Mouse (Mus musculus) adrenal gland, adult 8-10 months (tissue): Measurements from ENCODE around the gene Neurl1a. TPM values are rescaled to one million over a fixed set of nuclear protein-coding genes. Genes with fewer than 3 reads are reported as not detected.
A peak's percentile ranks its signal among the peaks of the same experiment; 100 is the strongest.

Experiments
- DNase-seq: peaks from one replicate; pipeline ENCODE4 v3.0.0; 2022
- total RNA-seq, 4 experiments: library from RNA; stranded (reverse); gene quantifications; 2 replicates each; pipeline ENCODE4 v1.2.4; 2022

Neurl1a gene
- total RNA-seq, 4 experiments from 2014 or later: 16.2 to 26.8 (median 22.2) TPM

GRCm38 (mm10) chr19:47168223-47168622, 10.4 kb upstream of the Neurl1a start:
- no peak for DNase-seq

DNA sequence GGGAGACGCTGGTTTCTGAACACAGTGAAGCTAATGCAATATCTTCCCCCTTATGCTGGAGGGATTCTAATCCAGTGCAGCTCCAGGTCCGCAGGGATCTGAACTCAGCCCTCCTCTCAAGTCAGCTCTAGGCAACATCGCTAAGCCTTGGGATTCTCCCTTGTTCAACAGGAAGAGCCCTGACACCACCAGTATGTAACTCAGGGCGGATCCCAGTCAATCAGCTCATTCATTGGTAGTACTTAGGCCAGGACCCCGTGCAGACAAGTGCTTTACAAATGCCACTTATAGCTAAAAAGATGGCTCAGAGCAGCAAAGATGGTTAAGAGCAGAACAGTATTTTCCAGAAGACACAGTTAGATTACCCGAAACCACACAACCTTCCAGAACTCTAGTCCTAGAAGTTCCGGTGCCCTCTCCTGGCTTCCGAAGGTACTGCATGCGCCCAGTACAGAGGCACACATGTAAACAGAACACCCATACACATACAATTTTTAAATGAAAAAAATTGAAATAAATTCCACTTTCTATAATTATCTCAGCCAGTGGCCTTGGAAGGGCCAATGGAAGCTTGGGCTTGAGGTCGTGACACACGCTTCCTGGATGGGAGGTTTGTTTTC, 9.7 kb upstream of the Neurl1a start:
- peak; percentile 72 for DNase-seq

DNA sequence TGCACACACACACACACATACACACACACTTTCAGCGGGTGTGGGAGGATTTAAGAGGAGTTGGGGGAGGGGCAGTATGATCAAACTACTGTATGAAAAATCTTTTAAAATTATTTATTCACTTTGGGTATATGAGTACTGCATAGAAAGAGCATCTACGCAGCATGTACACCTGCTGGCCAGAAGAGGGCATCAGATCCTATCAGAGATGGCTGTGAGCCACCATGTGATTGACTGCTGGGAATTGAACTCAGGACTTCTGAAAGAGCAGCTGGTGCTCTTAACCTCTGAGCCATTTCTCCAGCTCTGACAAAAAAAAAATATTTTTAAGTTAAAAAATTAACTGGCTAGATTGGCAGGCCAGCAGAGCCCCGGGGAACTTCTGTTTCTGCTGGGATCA, 4.1 kb upstream of the Neurl1a start:
- no peak for DNase-seq

DNA sequence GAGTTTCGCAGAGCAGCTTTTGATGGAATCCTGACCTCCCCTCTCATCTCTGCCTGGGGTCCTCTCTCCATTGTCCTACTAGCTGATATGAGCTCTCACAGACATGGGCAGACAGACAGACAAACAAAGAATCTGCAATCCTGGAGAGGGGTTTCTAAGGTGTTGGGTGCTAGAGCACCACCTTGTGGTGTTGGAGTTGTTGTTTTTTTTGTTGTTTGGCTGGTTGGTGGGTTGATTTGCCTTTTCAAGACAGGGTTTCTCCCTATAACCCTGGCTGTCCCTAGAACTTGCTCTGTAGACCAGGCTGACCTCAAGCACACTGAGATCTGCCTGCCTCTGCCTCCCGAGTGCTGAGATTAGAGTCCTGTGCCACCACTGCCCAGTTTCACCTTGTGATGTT, 3.1 kb upstream of the Neurl1a start:
- no peak for DNase-seq

DNA sequence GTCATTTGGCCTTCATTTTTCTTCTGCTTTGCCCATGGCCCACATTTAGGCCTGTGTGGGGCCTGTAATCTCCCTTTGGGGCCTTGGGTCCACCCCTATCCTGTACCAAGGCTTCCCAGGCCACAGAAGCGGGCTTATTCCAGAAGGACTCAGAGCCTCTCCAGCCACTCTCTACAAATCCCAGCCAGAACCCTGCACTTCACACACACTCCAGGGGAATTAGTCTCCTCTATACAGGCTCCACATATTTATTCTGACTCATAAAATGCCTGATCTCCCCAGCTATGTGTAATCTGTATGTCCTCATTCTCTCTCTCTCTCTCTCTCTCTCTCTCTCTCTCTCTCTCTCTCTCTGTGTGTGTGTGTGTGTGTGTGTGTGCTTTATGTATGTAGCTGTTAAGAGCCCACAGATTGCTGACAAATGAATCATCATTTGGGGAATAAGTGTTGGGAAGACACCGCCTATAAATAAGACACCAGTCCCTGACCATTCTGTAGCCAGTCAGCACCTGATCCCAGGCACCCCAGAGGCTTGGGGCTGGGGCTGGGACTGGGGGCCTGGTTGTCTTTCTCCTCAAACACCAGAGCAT, 1.6 kb upstream of the Neurl1a start:
- no peak for DNase-seq

DNA sequence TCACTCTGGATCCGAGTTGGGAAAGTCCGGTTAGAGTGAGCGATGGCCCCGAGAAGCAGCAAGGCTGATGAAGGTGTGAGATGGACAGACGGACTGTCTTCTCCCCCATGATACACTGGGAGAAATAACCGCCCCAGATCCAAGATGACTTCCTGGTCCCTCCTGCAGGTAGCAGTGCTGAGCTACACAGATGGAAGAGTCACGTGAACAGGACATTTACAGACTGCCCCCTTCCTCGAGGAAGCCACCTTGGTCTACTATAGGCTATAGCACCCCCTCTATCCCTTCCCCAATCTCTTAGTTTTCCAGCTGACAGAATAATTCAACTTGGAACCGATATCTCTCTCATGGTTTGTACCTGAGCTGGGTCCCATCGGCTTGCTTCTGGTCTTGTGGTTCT, 619 bp upstream of the Neurl1a start:
- DNase-seq: no peak

- DNase-seq: no peak
Observed at GRCm38 (mm10) chr19:47179272-47179809, 721 bp downstream of the Neurl1a start.

DNA sequence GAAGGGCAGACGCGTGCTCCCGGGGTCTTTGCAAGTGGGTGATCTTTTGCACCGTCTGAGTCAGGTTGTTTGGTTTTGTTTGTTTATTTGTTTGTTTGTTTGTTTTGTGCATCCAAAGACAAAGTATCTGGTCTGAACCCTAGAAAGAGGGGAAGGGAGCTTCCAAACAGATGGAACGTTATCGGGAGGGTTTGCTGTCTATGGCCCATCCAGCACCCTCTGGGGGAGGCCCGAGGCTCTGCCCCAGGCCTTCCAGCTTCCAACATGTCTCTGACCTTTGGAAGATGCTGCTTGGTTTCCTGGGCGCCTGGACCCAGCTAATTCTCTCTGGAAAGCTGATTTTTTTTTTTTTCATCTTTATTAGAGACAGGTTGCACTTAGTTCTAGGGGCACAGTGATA, 1.4 kb downstream of the Neurl1a start:
- DNase-seq: no peak

DNA sequence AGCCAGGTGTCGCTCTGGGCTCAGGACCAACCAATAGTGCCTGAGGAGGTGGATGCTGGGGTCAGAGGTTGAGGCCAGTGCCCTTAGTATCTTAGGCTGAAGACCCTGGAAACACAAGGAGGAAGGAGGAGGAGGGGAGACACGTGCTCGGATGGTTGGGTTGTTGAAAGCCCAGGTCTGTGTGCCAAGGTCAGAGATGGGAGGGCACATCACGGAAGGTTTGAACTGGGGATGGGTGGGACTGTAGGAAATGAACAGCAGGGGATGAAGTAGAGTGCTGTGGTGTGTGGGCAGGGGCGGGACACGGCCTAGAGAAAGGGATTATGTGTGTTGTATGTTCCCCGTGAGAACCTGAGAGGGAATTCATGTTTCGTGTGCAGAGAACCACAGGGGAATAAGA, 5.6 kb downstream of the Neurl1a start:
- DNase-seq: no peak

DNA sequence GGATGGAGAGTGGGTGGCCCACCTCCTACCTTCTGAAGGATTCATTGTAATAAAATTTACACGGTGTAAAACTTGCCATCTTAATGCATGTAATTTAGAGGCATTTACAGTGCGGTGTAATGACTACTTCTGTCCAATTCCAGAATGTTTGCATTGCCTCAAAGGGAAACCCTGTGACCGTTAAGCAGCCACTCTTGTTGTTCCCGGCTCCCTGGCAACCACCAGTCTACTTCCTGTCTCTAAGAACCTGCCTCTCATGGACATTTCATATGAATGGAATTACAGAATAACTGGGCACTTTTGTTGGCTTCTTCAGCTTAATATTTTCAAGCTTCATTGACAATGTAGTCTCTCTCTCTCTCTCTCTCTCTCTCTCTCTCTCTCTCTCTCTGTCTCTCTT, 6.1 kb downstream of the Neurl1a start:
- DNase-seq: no peak

DNA sequence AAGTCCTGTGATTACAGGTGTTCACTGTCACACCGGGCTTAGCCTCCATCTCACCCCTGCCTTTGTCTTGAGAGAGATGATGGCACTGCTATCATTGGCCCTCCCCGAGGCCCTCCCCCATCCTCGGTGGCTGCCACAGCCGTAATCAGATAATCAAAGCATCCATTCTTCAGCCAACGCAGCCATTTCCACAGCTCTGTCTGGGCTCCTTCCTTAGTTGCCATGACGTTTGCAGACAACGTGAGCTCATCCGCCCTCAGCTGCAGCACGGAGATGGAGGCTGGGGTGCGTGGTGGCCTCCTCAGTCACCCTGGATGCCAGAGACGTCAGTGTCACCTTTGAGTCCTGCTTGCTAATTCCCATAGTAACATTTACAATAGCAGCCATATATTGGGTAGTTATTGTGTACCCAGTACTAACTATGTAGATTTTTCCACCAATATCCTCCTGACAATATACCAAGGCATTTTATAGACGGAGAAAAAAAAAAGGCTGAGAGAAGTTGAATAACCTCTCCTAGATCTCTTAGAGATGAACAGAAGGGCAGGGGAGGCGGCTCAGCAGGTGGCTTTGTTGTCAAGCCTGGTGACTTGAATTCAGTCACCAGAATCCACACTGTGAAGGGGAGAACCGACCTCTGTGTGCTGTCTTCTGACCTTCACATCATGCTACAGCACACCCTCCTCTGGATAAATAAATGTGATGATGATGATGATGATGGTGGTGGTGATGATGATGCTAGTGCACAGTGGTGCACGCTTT, 8.1 kb downstream of the Neurl1a start:
- no peak for DNase-seq

DNA sequence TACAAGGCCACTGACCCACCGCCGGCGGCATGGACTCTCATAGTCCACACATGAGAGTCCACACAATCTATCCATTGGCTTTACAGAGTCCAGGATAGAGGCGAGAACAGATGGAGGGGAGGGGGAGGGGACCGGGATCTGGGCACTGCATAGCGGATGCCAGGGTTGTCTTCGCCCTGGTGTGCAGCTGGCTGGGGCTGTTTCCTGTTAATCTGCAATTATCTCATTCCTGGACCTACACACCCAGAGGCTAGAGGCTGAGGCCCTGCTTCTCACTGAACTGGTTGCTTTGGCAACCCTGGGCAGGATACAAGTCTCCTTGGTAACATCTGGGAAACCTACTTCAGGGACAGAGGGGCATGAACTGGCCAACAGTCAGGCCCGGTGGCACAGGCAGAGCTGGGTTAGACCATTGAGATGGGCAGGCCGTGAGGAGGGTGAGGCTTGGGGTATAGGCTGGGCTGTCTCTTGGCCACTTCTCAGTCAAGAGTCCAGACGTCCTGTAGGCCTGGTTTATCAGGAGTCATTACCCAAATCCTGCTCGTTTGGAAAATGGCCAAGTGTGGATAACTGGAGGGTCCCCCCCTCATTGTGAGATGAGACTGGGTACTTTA, 10.0 kb downstream of the Neurl1a start:
- no peak for DNase-seq

DNA sequence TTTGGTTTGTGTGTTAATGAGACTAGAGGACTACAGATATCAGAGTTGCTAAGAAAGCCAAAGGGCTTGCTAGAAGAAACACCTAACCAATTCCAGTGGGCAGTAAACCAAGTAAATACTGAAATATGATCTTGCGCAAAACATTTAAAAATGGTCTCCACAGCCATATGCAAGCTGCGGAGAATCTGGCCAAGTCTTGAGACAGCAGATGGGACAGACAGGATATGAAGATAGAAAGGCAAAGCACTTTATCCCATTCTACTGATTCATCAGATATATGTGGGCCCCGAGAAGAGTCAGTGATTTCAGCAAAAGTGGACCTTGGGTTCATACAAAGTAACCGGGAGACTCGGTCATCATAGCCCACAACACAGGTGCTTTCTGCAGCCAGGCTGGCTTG, 13.5 kb downstream of the Neurl1a start:
- DNase-seq: no peak

DNA sequence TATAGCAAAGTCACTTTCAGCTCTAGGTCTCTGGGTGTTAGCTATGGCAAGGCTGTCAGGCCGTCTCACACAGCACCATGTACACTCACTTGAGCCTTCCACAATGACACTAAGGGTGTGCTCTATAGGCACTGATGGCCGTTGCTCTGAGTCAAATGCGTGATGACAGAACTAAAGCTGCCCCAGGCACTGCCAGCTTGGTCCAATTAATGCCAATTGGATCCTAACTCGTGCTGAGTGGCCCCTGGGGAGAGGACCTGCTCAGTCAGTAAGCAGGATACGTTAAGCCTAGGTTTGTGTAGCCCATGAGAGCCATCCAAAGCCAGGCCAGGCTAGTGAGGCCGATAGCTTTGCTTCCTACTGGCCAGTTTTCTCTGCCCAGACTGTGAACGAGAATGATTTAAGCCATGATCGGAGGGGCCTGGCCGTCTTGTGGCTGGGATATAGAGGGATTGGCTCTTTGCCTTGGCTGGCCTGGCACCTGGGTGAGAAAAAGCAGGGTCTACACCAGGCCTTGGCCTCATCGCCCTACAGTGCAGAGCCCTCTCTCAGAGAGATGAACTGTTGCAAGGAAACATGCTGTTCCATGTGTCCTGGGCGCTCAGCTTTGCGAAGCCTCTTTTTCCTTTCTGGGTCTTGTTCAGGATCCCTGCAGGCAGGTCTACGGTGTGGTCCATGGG, 20.2 kb downstream of the Neurl1a start:
- no peak for DNase-seq

DNA sequence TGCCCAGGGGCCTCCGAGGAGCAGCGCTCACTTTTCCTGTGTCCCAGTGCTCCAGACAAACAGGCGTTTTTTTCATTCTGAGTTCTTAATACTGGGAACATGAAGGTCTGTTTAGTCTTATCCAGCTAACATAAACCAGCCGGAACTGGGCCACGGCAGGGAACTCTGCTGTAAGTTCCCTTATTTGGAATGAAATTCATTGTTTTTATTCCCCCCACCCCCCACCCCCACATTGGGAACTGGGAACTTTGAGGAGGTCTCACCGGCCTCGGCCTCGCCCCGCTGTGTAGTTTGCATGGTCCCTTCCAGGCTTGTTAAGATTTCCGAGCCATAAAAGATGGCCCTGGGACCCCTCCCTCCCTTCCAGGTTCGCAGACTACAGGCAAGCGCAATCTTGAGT, 23.4 kb downstream of the Neurl1a start:
- no peak for DNase-seq

GRCm38 (mm10) chr19:47202429-47202828, 23.8 kb downstream of the Neurl1a start:
- no peak for DNase-seq

DNA sequence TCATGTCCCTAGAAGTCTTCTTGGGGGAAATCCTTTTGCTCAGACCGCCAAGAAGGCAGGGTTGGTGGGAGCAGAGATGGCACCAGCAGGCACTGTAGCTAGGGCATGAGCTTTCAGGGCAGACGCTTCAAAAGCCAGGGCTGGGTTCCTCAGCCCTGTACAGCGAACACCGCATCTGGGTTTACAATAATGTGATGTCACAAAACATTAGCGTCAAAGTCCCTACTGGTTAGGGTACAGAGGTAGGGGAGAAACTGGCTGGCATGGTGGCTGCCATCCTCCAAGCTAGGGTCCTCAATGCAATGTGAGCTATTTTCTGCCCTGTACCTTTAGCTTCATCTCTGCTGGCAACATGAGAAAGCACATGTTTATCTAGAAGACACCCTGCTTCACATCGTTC, 24.4 kb downstream of the Neurl1a start:
- DNase-seq: no peak

DNA sequence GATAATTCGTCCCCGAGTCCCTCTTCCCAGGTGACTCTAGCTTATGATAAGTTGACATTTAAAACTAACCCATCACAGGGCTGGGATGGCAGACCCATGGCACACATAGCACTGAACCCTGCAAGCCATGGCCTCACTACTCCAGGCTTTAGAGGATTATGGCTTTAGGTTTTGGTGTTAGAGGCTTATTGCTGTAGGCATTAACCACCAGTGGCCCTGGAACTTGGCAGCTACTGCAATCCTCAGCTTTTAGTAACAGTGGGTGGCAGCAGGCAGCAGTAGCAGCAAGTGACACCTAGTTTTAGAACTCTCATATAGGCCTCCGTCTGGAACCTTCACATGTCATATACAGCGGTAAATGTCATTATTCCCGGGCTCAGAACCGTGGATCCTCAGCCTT, 26.0 kb downstream of the Neurl1a start:
- DNase-seq: no peak

GRCm38 (mm10) chr19:47206126-47206525, 27.5 kb downstream of the Neurl1a start:
- no peak for DNase-seq

- DNase-seq: no peak
Observed at GRCm38 (mm10) chr19:47210432-47210831, 31.8 kb downstream of the Neurl1a start.

DNA sequence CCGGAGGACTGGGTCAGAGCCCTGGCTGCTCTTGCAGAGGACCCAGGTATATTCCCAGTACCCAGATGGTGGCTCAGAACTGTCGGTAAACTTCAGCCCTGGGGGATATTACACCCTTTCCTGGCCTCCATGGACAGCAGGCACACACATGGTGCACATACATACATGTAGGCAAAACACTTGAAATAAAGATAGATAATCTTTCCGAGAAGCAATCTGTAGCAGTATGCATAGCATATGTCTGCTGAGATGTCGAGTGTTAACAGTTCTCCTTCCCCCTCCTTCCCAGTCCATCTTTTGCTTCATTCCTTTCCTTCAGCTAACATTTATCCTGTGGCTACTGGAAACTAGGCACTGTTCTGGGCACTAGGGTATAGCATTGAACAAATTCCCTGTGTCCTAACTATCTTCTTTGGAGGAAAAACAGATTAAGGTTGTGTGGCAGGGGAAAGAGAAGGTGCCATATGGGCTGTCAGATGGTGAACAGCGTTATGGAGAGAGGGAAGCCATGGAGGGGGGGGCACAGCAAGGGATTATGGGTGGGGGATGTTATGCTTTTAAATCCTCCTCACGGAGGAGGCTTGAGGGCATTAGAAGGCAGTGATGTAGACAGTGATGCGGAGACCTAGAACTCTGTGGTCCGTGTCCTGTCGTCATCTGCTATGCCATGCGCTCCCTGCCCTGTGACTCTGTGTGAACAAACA, 33.1 kb downstream of the Neurl1a start:
- DNase-seq: no peak

DNA sequence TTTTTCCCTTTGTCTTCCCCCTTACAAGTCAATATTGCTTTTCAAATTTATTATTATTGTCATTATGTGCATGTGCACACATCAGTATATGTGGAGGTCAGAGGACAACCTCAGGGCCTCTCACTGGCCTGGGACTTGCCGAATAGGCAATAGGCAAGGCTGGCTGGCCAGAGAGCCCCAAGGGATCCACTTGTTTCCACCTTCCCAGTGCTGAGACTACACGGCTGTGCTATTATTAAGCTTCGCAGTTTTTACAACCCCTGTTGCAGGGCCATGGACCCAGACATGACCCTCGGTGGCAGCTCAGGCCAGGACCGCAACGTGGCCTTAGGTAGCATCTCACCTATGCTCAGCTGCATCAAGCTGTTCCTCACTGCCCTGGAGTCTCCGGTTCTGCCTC, 33.8 kb downstream of the Neurl1a start:
- no peak for DNase-seq
